Mouse (Mus musculus): Measurements from ENCODE around the gene Tacc2.

DNA sequence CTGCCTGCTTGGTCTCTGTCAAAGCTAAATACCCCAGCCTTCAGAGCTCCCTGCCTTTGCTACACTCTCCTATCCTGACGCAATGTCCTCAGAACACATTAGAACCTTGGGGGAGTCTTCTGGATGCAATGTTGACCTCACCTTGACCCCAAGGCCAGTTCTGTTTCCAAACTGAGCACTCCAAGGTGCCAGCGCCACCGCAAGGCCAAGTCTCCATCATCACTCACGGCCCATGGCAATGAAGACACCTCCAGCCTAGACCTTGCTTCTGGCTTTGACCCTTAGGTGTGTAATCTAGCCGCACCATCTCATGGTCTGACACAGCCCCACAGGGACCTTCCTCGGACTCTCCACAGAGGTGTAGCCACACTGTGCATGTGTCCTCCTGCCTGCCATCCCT, 220.3 kb downstream of the Tacc2 start:
- no peak for TF ChIP-seq CTCF (IDR thresholded peaks at IDR 0.05 in 2 of 3, conservative IDR thresholded peaks at IDR 0.05 in 1 of 3; ENCODE audit: control insufficient read depth in 1 of 3, insufficient read depth in 1 of 3, low read depth in 2 of 3, low read length in 3 of 3, poor library complexity in 1 of 3, severe bottlenecking in 1 of 3)
- TF ChIP-seq EP300 (IDR thresholded peaks at IDR 0.05; ENCODE audit: low read depth in 1 of 2, low read length in 2 of 2), result no peak
- no peak for TF ChIP-seq GATA1 (IDR thresholded peaks at IDR 0.05; ENCODE audit: low read depth, low read length)
- TF ChIP-seq E2F4 (IDR thresholded peaks at IDR 0.05; ENCODE audit: borderline replicate concordance, low read depth, low read length), result no peak
